11 mouse cellular contexts compared by ENCODE assay signal in the genomic region with DNA sequence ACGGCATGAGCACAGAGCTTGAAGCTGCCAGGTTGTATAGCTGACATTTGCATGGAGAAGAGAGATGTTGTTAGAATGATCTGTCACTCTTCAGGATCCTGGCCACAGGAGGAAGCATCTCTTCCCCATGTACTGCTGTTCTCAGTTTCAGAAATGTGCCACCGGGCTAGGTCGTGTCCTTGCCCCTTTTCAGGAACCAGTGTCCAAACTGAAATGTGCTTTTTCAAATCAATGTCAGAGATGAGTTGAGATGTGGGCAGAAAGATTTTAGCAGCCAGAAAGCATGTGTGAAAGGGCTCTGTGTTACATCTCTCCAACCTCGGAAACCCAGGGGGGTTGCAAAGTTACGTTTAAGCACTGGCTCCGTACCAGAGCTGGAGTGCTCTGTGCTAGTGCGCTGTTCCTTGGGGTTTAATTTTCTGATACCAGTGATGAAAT.
DNase-seq lines count a peak whose midpoint lies in the region; ATAC-seq lines count a peak whose summit lies in the region.
"Had no signal": no experiment of that assay in that cellular context is flagged by ENCODE, and none has a peak within 500 bp of the region (broad histone marks: within the 10 kb centered on the region; RNA-seq: fewer than 3 reads in every experiment).

No protein-coding gene starts in this region.

- H3K4me3 ChIP-seq in forebrain, embryonic 13.5 days, result peak overlapping the region; percentile 45
- H3K4me3 ChIP-seq in midbrain, embryonic 10.5 days, result peak overlapping the region; percentile 45
- H3K4me3 ChIP-seq: embryonic facial prominence, embryonic 12.5 days had no signal

- no peak for ATAC-seq in forebrain, embryonic 13.5 days

- peak overlapping the region; percentile 65 for H3K4me2 ChIP-seq in forebrain, embryonic 13.5 days
- H3K4me2 ChIP-seq: embryonic facial prominence, embryonic 12.5 days had no signal

- DNase-seq in frontal cortex, postnatal 10 days (ENCODE audit: low spot score in 2 of 2), result peak; percentile 11 to 13
- DNase-seq in frontal cortex, postnatal 25 days (ENCODE audit: low spot score in 2 of 2), result no peak
- peak; percentile 62 for DNase-seq in brain, adult 2 months (ENCODE audit: low read depth, low spot score)
- DNase-seq in midbrain, embryonic 10.5 days (ENCODE audit: low spot score), result no peak
- no peak for DNase-seq in T-cell, adult 2 months (ENCODE audit: low spot score)
- DNase-seq in kidney, adult 9 months, result no peak
- no peak for DNase-seq in thymus, postnatal 25 days
- DNase-seq: kidney, adult 18-20 months had no signal

- peak overlapping the region; percentile 87 for H3K27ac ChIP-seq in forebrain, embryonic 13.5 days
- H3K27ac ChIP-seq in midbrain, embryonic 10.5 days (replicated peaks), result peak overlapping the region; percentile 75
- H3K27ac ChIP-seq: embryonic facial prominence, embryonic 12.5 days; liver, embryonic 14.5 days had no signal

- H3K36me3 ChIP-seq in forebrain, embryonic 13.5 days (ENCODE audit: poor library complexity, severe bottlenecking), result no peaks in the 10 kb centered on the region
- no peaks in the 10 kb centered on the region for H3K36me3 ChIP-seq in midbrain, embryonic 10.5 days
- H3K36me3 ChIP-seq: embryonic facial prominence, embryonic 12.5 days had no signal

- H3K27me3 ChIP-seq in forebrain, embryonic 13.5 days, result no peaks in the 10 kb centered on the region
- H3K27me3 ChIP-seq in midbrain, embryonic 10.5 days (ENCODE audit: low read depth, poor library complexity, severe bottlenecking), result no peaks in the 10 kb centered on the region
- H3K27me3 ChIP-seq: embryonic facial prominence, embryonic 12.5 days had no signal

- peak overlapping the region; percentile 69 for H3K9ac ChIP-seq in forebrain, embryonic 13.5 days
- H3K9ac ChIP-seq: embryonic facial prominence, embryonic 12.5 days; liver, embryonic 14.5 days had no signal

- no peaks in the 10 kb centered on the region for H3K9me3 ChIP-seq in forebrain, embryonic 13.5 days (replicated peaks)
- H3K9me3 ChIP-seq in midbrain, embryonic 10.5 days (replicated peaks), result no peaks in the 10 kb centered on the region
- H3K9me3 ChIP-seq: embryonic facial prominence, embryonic 12.5 days had no signal

- peaks cover 44% of the 10 kb centered on the region for H3K4me1 ChIP-seq in forebrain, embryonic 13.5 days
- H3K4me1 ChIP-seq in midbrain, embryonic 10.5 days, result peaks cover 37% of the 10 kb centered on the region

- WGBS in forebrain, embryonic 13.5 days, result 62% methylated on average over 7 of the region's 7 CpGs
- WGBS in midbrain, embryonic 10.5 days, result 69% methylated on average over 7 of the region's 7 CpGs

Comparison
In these comparisons a context has a peak if more than half of its experiments do, and no peak if none do; other contexts are left out.
1. DNase-seq: peak in frontal cortex, postnatal 10 days (2 of 2) and brain, adult 2 months (single experiment); none in frontal cortex, postnatal 25 days (0 of 2), midbrain, embryonic 10.5 days (single experiment), T-cell, adult 2 months (single experiment), kidney, adult 9 months (single experiment) and thymus, postnatal 25 days (single experiment).